Mouse (Mus musculus) ES-CJ7 (cell line): ENCODE data around the gene Eml1.

Experiments
- DNase-seq: peaks from one replicate; pipeline ENCODE4 v3.0.0; 2011; ENCODE audit warnings: low read depth, low spot score

Eml1 gene

GRCm38 (mm10) chr12:108370596-108371428 is at the start of gene Eml1:
Gene Eml1, plus strand, starts transcription at chr12:108370957.
- no peak for DNase-seq

GRCm38 (mm10) chr12:108326401-108326800 is 44.4 kb upstream of the Eml1 start:
- no peak for DNase-seq

- peak; percentile 77 for DNase-seq
Measured at GRCm38 (mm10) chr12:108327889-108328491, 42.8 kb upstream of the Eml1 start.

- DNase-seq: peak; percentile 83
Measured at GRCm38 (mm10) chr12:108333056-108333455, 37.7 kb upstream of the Eml1 start.

- no peak for DNase-seq
Measured at GRCm38 (mm10) chr12:108333481-108333882, 37.3 kb upstream of the Eml1 start.

DNA sequence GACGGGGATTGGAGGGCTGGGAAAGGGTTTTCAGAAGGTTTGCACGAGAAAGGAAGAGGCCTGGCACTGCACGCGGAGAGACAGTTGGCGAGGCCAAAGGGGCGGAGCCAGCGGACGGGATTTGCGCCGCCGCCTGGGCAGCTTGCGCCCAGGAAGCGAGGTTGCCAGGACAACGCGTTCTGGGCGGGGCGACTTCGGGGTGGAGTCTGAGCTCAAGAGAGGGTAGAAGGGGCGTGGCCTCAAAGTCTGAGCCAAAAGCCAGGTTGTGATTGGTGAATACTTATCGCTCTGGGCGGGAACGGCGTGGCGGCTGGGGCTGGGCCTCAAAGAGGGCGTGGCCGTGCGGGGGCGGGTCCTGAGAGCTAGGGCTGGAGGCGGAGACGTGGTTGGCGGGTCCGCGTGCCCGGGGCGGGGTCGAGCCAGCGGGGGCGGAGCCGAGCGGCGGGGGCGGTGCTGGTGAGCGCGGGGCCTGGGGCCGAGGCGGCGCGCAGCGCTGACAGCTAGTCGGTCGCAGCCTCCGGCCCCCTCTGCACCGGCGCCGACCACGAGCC is 36.8 kb upstream of the Eml1 start, which contains the start of gene Cyp46a1:
Cyp46a1 (plus strand) TSS at position 487 of the 551 bp plus-strand sequence.
- DNase-seq: peak; percentile 99

DNA sequence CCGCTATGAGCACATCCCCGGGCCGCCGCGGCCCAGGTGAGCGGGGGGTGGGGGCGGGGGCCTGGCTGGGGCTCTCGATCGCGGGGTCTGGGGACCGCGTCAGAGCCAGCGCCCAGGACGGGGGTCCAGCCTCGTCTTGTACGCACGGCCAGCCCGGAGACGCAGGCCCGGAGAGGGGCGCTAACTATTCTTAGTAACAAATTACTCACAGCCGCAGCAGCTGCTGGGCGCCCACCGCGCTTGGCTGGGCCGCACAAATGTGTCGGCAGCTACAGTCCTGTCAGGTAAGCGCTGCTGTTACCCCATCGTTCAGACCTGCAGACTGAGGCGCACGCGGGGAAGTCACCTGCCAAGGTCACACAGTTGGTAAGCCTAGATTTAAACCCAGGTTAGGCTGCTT is 36.2 kb upstream of the Eml1 start:
- DNase-seq: no peak

DNA sequence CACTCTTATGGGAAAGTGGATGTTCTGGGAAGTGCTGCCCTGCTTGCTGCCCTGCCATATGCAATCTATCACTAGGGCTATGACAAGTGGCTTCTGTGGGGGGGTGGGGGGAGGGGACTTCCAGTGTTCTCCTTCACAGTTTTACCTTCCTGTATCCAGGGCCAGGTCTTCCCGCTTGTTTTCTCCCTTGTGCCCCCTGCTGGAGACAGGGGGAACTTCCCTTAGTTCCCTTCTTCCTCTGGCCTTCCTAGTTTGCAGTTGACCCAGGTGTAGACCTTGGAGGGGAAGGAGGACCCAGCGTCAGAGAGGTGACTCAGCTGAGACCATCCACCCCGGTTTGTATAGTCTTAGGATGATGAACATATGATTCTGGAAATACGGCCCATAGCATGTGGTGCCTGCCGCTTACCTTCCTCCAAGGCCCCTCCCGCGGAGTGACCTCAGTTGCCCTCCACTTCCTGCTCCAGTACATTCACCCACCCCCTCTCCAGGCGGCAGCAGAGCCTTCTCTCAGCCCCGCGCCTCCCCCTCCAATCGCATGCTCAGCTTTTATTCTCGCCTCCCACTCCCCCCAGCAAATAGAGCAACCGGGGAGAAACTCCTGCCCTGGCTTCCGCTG is 32.1 kb upstream of the Eml1 start:
- peak; percentile 75 for DNase-seq

DNA sequence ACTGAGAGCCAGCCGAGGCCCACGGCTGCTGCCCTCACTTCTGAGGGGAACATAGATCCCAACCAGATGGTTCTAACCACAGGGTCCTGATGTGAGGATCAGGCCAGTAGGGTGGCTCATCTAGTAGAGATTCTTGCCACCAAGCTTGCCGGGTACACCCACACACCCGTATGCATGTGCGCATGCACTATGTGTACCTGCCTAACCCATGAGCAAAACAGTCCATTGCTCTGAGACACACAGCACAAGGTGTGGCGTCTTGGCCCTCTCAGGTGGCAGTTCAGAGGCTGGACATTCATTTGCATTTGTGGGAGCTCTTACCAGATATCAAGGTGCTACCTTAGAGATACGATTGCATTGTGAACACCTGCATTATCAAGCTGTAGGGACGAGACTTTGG is 22.6 kb upstream of the Eml1 start:
- no peak for DNase-seq

GRCm38 (mm10) chr12:108349026-108349425 is 21.7 kb upstream of the Eml1 start:
- DNase-seq: no peak

GRCm38 (mm10) chr12:108350931-108351330 is 19.8 kb upstream of the Eml1 start:
- DNase-seq: no peak

DNA sequence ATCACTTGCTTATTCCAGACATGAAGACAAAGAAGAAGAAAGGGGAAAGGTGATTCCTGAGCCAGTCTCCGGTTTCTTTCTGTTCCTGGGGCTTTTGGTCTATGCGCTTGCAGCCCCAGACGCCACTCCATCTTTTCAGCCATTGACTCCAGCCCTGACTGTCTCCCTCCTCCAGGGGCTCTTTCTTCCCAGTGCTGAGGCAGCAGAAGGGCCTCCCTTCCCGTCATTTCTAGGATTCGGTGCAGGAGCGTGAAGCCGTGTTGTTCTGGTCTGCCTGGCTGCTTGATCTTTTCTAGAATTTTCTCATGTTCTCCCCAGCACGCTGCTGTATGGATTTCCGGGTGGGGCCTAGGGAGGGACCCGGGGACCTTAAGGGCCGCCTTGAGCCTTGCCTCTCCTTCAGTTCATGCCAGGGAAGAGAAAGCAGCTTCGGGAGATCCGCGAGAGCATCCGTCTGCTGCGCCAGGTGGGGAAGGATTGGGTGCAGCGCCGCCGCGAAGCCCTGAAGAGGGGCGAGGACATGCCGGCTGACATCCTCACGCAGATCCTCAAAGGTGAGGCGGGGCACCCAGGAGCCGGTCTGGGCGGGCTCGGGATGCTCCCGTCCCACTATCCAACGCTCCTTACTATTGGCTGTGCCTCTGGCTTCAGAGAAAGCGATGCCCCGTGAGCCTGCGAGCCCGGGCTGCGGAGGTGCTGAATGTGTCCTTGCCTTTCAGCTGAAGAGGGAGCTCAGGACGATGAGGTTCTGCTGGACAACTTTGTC is 18.2 kb upstream of the Eml1 start:
- DNase-seq: peak; percentile 50

DNA sequence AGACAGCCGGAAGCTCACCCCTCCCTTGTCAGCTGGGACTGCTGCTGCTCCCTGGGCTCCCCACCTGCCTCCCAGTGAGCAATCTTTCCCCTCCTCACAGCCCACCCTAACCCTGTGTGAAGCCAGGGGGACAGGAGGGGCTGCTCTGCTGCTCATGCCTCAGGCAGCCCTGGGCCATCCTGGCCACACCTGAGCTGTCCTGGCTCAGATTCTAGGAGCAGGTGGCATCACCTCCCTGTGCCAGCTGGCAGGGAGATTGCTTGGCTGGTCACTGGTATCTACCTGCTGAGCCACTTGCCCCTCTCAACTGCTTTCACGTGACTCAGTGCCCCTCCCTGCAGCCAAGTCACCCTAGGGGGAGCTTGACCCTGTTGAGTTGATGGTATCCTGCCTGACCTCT is 16.5 kb upstream of the Eml1 start:
- no peak for DNase-seq

DNA sequence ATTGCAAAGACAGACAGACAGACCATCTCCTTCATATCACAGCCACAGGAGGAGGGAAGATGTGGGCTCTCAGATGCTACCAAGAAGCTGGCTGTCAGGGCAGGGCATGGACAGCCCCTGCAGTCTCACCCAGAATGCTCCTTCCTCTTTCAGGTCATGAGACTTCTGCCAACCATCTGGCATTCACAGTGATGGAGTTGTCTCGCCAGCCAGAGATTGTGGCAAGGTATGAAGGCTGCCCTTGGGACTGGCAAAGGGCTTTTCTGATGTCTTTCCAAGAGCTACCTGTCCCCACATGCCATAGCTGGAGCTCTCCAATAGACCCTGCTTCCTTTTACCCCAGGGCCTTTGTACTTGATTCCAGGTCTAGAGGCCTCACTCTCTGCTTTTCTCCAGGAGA is 15.5 kb upstream of the Eml1 start:
- DNase-seq: no peak

DNA sequence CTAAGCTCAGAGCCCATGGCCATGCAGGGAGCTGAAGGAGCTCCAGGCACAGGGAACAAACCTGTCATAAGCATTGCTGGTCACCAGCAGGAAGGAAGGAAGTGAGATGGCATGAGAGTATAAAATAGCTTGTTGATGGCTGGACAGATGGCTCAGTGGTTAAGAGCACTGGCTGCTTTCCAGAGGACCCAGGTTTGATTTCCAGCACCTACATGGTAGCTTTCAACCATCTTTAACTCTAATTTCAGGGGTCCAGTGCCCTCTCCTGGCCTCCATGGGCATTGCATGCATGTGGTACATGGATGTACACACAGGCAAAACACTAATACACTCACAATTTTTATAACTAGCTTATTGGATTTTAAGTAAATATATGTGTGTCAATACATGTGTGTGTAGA is 14.8 kb upstream of the Eml1 start:
- no peak for DNase-seq

GRCm38 (mm10) chr12:108363796-108364195 is 7.0 kb upstream of the Eml1 start:
- DNase-seq: peak; percentile 78

DNA sequence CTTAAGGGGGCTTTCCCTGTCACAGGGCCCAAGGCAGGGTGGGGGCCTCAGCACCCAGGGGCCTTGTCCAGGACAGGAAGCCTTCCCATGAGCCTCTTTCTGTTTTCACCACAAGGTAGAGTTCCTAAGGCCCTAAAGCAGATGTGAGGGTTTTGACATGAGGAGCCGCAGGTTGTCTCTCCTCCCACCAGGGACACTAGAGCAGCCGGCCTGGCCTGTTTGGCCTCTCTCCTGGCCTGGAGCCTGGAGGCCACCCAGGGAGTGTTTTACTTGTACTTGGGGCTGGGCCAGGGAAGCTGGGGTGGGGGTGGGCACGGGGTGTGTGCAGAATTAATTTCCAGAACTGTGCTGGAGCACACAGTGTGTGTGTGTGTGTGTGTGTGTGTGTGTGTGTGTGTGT is 5.4 kb upstream of the Eml1 start:
- no peak for DNase-seq

- no peak for DNase-seq
Measured at GRCm38 (mm10) chr12:108365868-108366267, 4.9 kb upstream of the Eml1 start.

GRCm38 (mm10) chr12:108367909-108368308 is 2.8 kb upstream of the Eml1 start:
- DNase-seq: no peak

- DNase-seq: no peak
Measured at GRCm38 (mm10) chr12:108368921-108369320, 1.8 kb upstream of the Eml1 start.

- DNase-seq: no peak
Measured at GRCm38 (mm10) chr12:108371429-108371765, 640 bp downstream of the Eml1 start.

DNA sequence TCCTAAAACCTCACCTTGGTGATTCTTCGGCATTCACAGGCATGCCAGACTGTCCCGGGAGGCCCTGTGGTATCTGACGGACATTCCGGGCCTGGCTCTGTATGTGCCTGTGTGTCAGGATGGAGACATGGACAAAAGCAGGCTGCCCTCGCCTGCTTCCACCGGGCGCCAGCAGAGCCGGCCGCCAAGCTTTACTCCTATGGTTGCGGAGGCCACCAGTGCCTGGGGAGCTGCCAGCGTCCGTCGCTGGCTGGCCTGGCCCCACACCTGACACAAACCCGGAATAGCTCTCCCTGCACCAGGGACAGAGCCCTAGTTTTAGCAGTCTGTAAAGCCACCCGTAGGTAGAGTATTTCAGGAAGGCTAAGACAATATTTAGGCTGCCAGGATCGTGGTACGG is 1.5 kb downstream of the Eml1 start:
- DNase-seq: no peak
